Mouse (Mus musculus) thymus, postnatal 10 days (tissue): Measurements from ENCODE around the gene Cib1.

Source experiments
- DNase-seq, 2 experiments: peaks; one replicate each; pipeline ENCODE4 v3.0.0; 2021; ENCODE audit warnings: low spot score in 2 of 2

Cib1 gene

GRCm38 (mm10) chr7:80233799-80234198, 1.2 kb upstream of the Cib1 start:
- no peak for DNase-seq

GRCm38 (mm10) chr7:80231971-80232488, 583 bp downstream of the Cib1 start:
- DNase-seq, result no peak

GRCm38 (mm10) chr7:80230196-80230595, 2.4 kb downstream of the Cib1 start:
- no peak for DNase-seq

- no peak for DNase-seq
These were observed 5.5 kb downstream of the Cib1 start for GRCm38 (mm10) chr7:80227065-80227464.

DNA sequence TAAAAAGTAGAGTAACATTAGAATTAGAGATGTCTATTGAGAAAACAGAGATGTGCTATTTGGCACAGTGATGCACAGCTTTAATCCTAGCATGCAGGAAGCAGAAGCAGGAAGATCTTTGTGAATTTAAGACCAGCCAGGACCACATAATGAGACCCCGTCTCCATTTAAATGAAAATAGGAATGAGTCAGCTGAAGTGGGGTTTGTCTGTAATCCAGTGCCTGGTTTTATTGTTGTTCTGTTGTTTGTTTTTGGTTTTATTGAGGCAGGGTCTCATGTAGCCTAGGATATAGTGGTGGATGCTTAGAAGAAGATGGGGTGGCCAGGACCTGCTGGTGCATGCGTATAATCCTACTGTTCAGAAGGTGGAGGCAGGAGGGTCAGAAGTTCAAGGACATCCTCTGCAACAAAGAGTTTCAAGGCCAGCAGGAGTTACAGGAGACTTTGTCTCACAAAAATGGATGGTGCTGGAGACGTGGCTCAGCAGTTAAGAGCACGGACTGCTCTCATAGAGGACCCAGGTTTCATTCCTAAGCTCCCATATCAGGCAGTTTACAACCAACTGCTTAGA, 11.3 kb downstream of the Cib1 start:
- DNase-seq, result no peak

DNA sequence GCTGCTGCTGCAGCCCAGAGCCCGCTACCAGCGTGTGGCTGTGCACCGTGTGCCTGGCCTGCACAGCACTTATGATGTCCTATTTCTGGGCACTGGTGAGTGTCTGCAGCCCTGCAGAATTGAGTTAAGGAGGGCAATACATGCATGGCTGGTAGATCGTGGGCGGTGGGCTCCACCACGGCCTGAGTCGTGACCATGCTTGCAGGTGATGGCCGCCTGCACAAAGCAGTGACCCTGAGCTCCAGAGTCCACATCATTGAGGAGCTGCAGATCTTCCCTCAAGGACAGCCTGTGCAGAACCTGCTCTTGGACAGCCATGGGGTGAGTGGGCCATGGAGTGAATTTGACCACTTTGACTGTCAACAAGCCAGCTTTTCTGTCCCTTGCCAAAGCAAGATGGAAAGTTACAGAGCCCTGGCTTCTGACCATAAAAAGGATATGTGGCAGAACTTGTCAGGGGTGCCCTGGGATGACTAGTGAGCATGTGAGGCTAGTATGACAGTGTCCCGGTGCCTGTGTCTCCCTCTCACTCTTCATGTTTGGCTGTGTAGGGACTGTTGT, 12.3 kb downstream of the Cib1 start:
- no peak for DNase-seq

DNA sequence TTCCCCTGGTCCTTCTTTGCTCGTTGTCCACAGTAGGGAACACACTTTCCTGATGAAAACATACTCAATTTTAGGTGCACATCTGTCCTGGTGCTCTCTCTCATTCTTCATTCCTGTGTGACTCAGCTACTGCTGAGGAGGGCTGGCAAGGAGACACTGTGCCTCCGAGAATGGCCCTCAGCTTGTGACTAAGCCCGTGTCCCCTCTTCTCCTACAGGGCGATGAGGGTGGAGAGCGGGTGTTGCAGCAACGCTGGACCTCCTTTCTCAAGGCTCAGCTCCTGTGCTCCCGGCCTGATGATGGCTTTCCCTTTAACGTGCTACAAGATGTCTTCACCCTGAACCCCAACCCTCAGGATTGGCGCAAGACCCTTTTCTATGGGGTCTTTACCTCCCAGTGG, 13.9 kb downstream of the Cib1 start:
- no peak for DNase-seq

DNA sequence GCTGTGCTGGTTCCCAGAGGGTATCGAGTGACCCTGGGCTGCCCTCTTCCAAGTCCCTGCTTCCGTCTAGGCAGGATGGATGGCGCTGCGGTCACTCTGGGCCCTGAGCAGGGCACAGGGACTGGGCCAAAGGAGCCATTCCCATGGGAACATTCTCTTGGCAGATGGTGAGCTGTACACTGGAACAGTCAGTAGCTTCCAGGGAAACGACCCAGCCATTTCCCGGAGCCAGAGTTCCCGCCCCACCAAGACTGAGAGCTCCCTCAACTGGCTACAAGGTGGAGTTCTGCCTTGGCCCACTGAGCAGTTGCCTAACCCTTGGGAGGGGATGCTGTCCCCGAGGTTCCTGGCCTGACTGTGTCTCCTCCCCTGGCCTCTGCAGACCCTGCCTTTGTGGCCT, 16.0 kb downstream of the Cib1 start:
- no peak for DNase-seq

DNA sequence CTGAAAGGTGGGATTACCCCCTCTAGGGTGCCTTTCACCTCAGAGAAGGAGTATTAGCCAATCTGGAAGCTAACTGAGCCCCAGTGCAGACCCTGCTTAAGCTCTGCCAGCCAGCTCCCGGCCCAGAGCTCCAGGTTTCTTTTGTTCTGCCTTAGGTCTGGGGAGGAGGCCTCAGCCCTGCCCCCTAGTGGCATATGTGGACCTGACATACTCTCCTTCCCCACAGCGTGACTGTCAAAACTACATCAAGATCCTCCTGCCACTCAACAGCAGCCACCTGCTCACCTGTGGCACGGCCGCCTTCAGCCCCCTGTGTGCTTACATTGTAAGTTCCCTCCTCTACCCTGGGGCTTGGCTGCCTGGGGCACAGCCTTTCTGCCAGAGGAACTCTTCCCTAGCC, 17.2 kb downstream of the Cib1 start:
- DNase-seq, result peak; percentile 73 to 90

DNA sequence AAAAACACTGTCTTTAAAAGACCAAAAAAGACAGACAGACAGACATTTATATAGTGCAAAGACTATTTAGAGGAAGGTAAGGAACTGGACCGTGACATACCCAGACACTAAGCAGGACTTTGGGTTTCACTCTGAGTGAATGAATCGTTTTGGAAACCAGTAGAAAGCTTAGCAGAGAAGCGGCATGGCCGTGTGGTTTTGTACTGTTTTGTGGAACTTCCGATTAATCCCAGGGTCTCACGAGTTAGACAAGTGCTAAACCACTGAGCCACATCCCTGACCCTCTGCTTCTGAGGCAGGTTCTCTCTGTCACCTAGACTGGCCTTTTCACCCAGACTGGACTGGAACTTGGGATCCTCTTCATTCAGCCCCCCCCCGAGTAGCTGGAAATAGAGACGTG, 18.2 kb downstream of the Cib1 start:
- DNase-seq, result no peak

GRCm38 (mm10) chr7:80213604-80214003, 19.0 kb downstream of the Cib1 start:
- DNase-seq, result no peak

GRCm38 (mm10) chr7:80210982-80211381, 21.6 kb downstream of the Cib1 start:
- DNase-seq, result no peak

GRCm38 (mm10) chr7:80209669-80210068, 22.9 kb downstream of the Cib1 start:
- peak; percentile 60 to 64 for DNase-seq

- DNase-seq, result no peak
These were observed 23.7 kb downstream of the Cib1 start for GRCm38 (mm10) chr7:80208738-80209430.

- DNase-seq, result no peak
These were observed 24.5 kb downstream of the Cib1 start for GRCm38 (mm10) chr7:80208026-80208642.

DNA sequence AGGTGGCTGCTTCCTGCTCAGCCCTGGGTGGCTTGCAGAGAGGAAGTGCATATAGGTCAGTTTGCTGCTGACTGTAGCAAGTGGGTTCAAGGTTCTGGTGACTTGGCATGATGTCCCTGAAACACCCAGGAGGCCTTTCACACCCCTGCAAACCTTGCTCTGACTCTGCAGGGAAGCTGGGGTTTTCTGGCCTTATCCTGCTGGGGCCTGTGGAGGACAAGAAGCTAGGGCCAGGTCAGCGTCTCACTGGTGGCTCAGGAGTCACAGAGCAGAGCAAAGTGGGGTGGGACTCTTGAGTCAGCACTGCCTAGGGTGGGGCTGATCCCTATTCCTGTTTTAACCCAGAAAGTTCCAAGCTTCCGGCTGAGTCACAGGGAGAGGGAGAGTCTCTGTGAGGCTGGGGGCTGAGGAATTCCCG, 25.3 kb downstream of the Cib1 start:
- no peak for DNase-seq

GRCm38 (mm10) chr7:80205705-80206589, 26.7 kb downstream of the Cib1 start:
- DNase-seq, result no peak

DNA sequence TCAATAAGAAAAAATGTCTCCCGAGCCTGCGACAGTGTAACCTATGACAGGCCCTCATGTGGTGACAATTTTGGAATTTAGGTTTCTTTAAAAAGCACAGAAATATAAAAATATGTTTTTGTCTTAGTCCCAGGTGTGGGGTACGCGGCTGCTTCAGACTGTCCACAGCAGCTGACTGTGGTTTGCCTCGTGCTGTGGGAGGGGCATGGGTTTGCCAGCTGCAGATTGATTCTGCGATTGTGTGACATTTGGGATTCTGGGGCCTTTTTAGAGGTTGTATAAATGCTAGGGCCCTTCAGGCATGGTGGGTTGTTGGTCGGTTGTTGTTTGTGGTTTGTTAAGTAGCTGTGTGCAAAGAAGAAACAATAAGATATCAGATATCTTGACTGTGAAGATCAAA, 27.7 kb downstream of the Cib1 start:
- DNase-seq, result no peak

DNA sequence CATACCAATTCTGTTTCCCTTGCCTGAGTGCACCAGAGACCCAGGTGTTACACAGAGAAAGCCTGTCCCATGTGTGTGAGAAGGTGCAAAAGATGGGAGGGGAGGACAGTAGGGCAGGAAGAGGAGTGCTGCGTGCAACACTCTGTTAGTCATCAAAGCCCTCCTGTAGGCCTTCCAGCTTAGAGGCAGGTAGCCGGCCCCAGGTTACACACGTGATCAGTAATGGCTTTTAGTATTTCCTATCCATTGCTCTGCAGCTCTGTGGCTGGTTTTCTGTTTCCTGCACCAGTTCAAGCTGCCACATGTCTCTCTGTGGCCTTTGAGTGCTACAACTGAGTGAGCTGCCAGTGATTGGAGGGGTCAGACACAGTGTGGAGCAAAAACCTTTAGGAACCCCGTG, 28.3 kb downstream of the Cib1 start:
- no peak for DNase-seq

- DNase-seq, result no peak
These were observed 28.9 kb downstream of the Cib1 start for GRCm38 (mm10) chr7:80203638-80204096.

GRCm38 (mm10) chr7:80202961-80203360, 29.7 kb downstream of the Cib1 start:
- no peak for DNase-seq
